In the genomic region with DNA sequence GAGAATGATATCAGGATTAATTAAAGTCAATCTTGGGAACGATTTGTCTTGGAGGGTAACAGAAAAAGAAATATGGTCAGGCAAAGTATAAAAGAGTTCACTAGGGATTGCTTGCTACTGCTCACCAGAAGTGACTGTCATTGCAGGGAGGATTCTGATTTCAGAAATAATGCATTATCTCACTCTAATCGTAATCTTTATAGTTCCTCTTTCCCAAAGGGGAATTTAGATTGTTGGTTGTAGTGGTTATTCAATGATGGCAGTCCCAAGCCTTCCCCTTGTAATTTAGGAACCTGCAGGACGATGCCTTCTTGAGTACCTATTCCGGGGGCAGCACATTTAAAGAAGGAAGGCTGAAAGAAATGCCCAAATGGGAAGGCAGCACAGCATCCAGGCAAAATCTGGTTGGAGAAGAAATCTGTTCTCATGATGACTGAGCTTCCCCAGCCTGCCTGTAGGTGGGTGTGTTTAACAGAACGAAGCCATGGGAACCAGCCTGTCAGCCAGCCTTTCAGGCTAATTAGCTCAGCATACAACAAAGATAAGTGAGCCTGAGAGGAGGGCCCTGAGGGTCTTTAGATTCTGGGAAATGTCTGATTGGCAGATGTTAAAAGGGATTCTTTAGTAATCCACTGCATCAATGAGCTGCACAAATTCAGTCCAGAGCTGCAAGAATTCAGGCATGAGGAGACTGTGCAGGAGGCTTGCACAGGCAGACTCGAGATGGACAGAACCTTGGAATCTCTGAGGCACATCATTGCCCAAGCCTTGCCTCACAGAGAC, we compare ENCODE assay signal across 8 mouse cellular contexts. TPM values are rescaled to one million over a fixed set of nuclear protein-coding genes. Genes with fewer than 3 reads are reported as not detected.
DNase-seq lines count a peak whose midpoint lies in the region; ATAC-seq lines count a peak whose summit lies in the region.

Gene Lix1 (plus strand): TSS at position 451 of the 783 bp plus-strand sequence.

- peak within 1 kb of the TSS; percentile 54 for H3K27ac ChIP-seq in midbrain, embryonic 12.5 days (replicated peaks)
- H3K27ac ChIP-seq in stomach, embryonic 16.5 days (ENCODE audit: low read length), result peak within 1 kb of the TSS; percentile 21

- H3K9ac ChIP-seq in midbrain, embryonic 12.5 days (replicated peaks), result 0 out of 2 replicates have a peak within 1 kb of the TSS, but pooled peaks have one; percentile 17
- no peak within 1 kb of the TSS for H3K9ac ChIP-seq in stomach, embryonic 16.5 days (ENCODE audit: low read length)

- H3K9me3 ChIP-seq in midbrain, embryonic 12.5 days, result no peaks in the 10 kb centered on the region
- no peaks in the 10 kb centered on the region for H3K9me3 ChIP-seq in stomach, embryonic 16.5 days (replicated peaks; ENCODE audit: control insufficient read depth, low read length)

- peak; percentile 70; the same call in 1 of the 2 replicates for ATAC-seq in cerebellum, adult (ENCODE audit: insufficient number of reproducible peaks, low FRiP score, low TSS enrichment)
- peak; percentile 99 for ATAC-seq in midbrain, embryonic 12.5 days (ENCODE audit: low FRiP score, low read depth)
- peak; percentile 58; the same call in 1 of the 2 replicates for ATAC-seq in stomach, embryonic 16.5 days (ENCODE audit: insufficient read depth, low FRiP score)

- H3K4me3 ChIP-seq in midbrain, embryonic 12.5 days, result peak within 1 kb of the TSS; percentile 37
- peak within 1 kb of the TSS; percentile 8; the same call in 1 of the 2 replicates for H3K4me3 ChIP-seq in stomach, embryonic 16.5 days (replicated peaks; ENCODE audit: low read length)

- no peaks in the 10 kb centered on the region for H3K27me3 ChIP-seq in midbrain, embryonic 12.5 days
- no peaks in the 10 kb centered on the region for H3K27me3 ChIP-seq in stomach, embryonic 16.5 days (ENCODE audit: control insufficient read depth, insufficient read depth, low read length)

- no peak for DNase-seq in cerebellum, adult 9-10 months
- DNase-seq in adrenal gland, postnatal 36 days, result peak; percentile 34 to 42
- DNase-seq in frontal cortex, adult 2 months (ENCODE audit: extremely low spot score in 1 of 2, low spot score in 1 of 2), result peak; percentile 79 to 87
- peak; percentile 85 for DNase-seq in hindlimb bud, embryonic 11.5 days (ENCODE audit: extremely low spot score, low read depth, low spot score)
- DNase-seq in left cerebral cortex, adult 9 months (ENCODE audit: low spot score in 2 of 2), result peak; percentile 64 to 84

- H3K36me3 ChIP-seq in midbrain, embryonic 12.5 days, result no peaks in the 10 kb centered on the region
- H3K36me3 ChIP-seq in stomach, embryonic 16.5 days (ENCODE audit: control insufficient read depth, insufficient read depth, low read length), result no peaks in the 10 kb centered on the region

- 21% methylated on average over 6 of the region's 6 CpGs for WGBS in midbrain, embryonic 12.5 days
- 34% methylated on average over 6 of the region's 6 CpGs for WGBS in stomach, embryonic 16.5 days

- peaks cover 32% of the 10 kb centered on the region for H3K4me1 ChIP-seq in midbrain, embryonic 12.5 days
- no peaks in the 10 kb centered on the region for H3K4me1 ChIP-seq in stomach, embryonic 16.5 days (ENCODE audit: control insufficient read depth, insufficient read depth, low read length)

- peak within 1 kb of the TSS; percentile 52 for H3K4me2 ChIP-seq in midbrain, embryonic 12.5 days (replicated peaks)
- H3K4me2 ChIP-seq in stomach, embryonic 16.5 days (ENCODE audit: low read depth, low read length), result peak within 1 kb of the TSS; percentile 37; the same call in 1 of the 2 replicates

RNA-seq across cellular contexts. Expression of gene Lix1, which starts in this region (rescaled TPM):
- 1 to 10 TPM; 7.4 to 9.2 TPM for total RNA-seq in adrenal gland, postnatal 36 days (2021)
- 69.9 and 72.8 TPM in 2 replicates for polyA plus RNA-seq in frontal cortex, adult 2 months (2012; rRNA removed)
- polyA plus RNA-seq in midbrain, embryonic 12.5 days (2016; fragmentation: Nextera tagmentation; extraction: Ambion mirVana), result 48.8 TPM in 2 replicates
- polyA plus RNA-seq in stomach, embryonic 16.5 days (2015; fragmentation: Nextera tagmentation; extraction: Ambion mirVana), result 4.9 and 5.9 TPM in 2 replicates
